ENCODE assay signal across 12 mouse cellular contexts in the genomic region with DNA sequence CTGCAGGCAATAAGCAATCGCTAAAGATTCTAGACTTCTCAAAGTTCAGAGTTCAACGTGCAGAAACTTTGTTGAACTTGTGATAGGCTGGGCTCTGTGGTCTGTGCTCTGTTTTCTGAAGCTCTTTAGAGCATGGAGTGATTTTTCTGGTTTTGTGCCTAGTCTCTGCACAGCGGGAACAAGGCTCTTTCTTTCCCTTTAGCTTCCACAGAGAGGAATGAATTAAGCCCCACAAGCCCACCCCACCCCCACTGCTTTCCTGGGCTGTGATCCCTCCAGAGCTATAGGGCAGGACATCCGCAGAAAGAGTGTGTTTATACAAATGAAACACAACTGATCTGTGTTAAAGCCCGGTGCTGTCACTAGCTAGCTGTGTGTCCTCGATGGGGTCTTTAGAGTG.
A peak's percentile ranks its signal among the peaks of the same experiment; 100 is the strongest.
DNase-seq lines count a peak whose midpoint lies in the region; ATAC-seq and TF ChIP-seq lines count a peak whose summit lies in the region.
"Had no signal": no experiment of that assay in that cellular context is flagged by ENCODE, and none has a peak within 500 bp of the region (broad histone marks: within the 10 kb centered on the region; RNA-seq: fewer than 3 reads in every experiment).

No protein-coding gene starts in this region.

- no peak overlapping the region for H3K4me2 ChIP-seq in forebrain, embryonic 14.5 days (ENCODE audit: low read length)
- H3K4me2 ChIP-seq in forebrain, embryonic 11.5 days (ENCODE audit: low read depth, low read length, severe bottlenecking), result no peak overlapping the region
- no peak overlapping the region for H3K4me2 ChIP-seq in embryonic facial prominence, embryonic 14.5 days (ENCODE audit: low read depth, low read length)
- no peak overlapping the region for H3K4me2 ChIP-seq in midbrain, embryonic 11.5 days

- TF ChIP-seq CTCF in brain, embryonic 14.5 days (IDR thresholded peaks at IDR 0.05; ENCODE audit: borderline replicate concordance, extremely low read depth, insufficient read depth, insufficient read length), result no peak

- no peak for TF ChIP-seq POLR2A in brain, embryonic 14.5 days (IDR thresholded peaks at IDR 0.05; ENCODE audit: borderline replicate concordance, extremely low read depth, insufficient read depth, insufficient read length, poor library complexity, severe bottlenecking)

- H3K9ac ChIP-seq in forebrain, embryonic 14.5 days (ENCODE audit: low read length), result no peak overlapping the region
- no peak overlapping the region for H3K9ac ChIP-seq in forebrain, embryonic 11.5 days (ENCODE audit: low read length)
- no peak overlapping the region for H3K9ac ChIP-seq in embryonic facial prominence, embryonic 14.5 days (ENCODE audit: low read depth, low read length)
- no peak overlapping the region for H3K9ac ChIP-seq in midbrain, embryonic 11.5 days (ENCODE audit: low read length)

- DNase-seq in forebrain, embryonic 14.5 days (ENCODE audit: low spot score), result peak; percentile 46
- no peak for DNase-seq in forebrain, embryonic 11.5 days (ENCODE audit: low spot score)
- DNase-seq in brain, embryonic 14.5 days (ENCODE audit: low read depth), result peak; percentile 73
- peak; percentile 62 for DNase-seq in embryonic facial prominence, embryonic 14.5 days (ENCODE audit: low spot score)
- DNase-seq in midbrain, embryonic 11.5 days (ENCODE audit: low spot score, missing footprints), result peak; percentile 88
- no peak for DNase-seq in adrenal gland, adult 2 months
- DNase-seq in thymus, adult 18-20 months, result no peak
- DNase-seq: cerebellum, adult 11 months; heart, postnatal 10 days; lung, postnatal 4 days; thymus, postnatal 14 days had no signal

- no peak overlapping the region for H3K27ac ChIP-seq in forebrain, embryonic 14.5 days (ENCODE audit: low read depth, low read length)
- no peak overlapping the region for H3K27ac ChIP-seq in forebrain, embryonic 11.5 days (ENCODE audit: low read depth, low read length)
- H3K27ac ChIP-seq in embryonic facial prominence, embryonic 14.5 days (replicated peaks; ENCODE audit: low read depth, low read length), result peak overlapping the region; percentile 9; the same call in 1 of the 2 replicates
- no peak overlapping the region for H3K27ac ChIP-seq in midbrain, embryonic 11.5 days (ENCODE audit: low read depth, low read length)
- H3K27ac ChIP-seq: left cerebral cortex, adult 2 months had no signal

- H3K9me3 ChIP-seq in forebrain, embryonic 14.5 days (replicated peaks; ENCODE audit: control insufficient read depth, low read length), result no peaks in the 10 kb centered on the region; the same call in 1 of the 2 replicates
- H3K9me3 ChIP-seq in forebrain, embryonic 11.5 days (ENCODE audit: control insufficient read depth, low read length), result no peaks in the 10 kb centered on the region
- H3K9me3 ChIP-seq in embryonic facial prominence, embryonic 14.5 days (ENCODE audit: control insufficient read depth, low read length), result no peaks in the 10 kb centered on the region
- no peaks in the 10 kb centered on the region for H3K9me3 ChIP-seq in midbrain, embryonic 11.5 days (ENCODE audit: control insufficient read depth, low read length)

- 19% methylated on average over 6 of the region's 6 CpGs for WGBS in forebrain, embryonic 14.5 days
- WGBS in forebrain, embryonic 11.5 days, result 34% methylated on average over 6 of the region's 6 CpGs
- 29% methylated on average over 6 of the region's 6 CpGs for WGBS in embryonic facial prominence, embryonic 14.5 days
- 38% methylated on average over 6 of the region's 6 CpGs for WGBS in midbrain, embryonic 11.5 days

- H3K36me3 ChIP-seq in forebrain, embryonic 14.5 days (ENCODE audit: control insufficient read depth, insufficient read depth, low read length), result no peaks in the 10 kb centered on the region
- no peaks in the 10 kb centered on the region for H3K36me3 ChIP-seq in forebrain, embryonic 11.5 days (ENCODE audit: control insufficient read depth, insufficient read depth, low read length)
- no peaks in the 10 kb centered on the region for H3K36me3 ChIP-seq in embryonic facial prominence, embryonic 14.5 days (ENCODE audit: control insufficient read depth, insufficient read depth, low read length)
- no peaks in the 10 kb centered on the region for H3K36me3 ChIP-seq in midbrain, embryonic 11.5 days (ENCODE audit: control insufficient read depth, insufficient read depth, low read length)

- 0 out of 2 replicates have a peak, but pooled peaks cover 2% of the 10 kb centered on the region for H3K4me1 ChIP-seq in forebrain, embryonic 14.5 days (ENCODE audit: control insufficient read depth, insufficient read depth, low read length)
- peaks cover 6% of the 10 kb centered on the region for H3K4me1 ChIP-seq in forebrain, embryonic 11.5 days (replicated peaks; ENCODE audit: control insufficient read depth, insufficient read depth, low read length)
- peaks cover 12% of the 10 kb centered on the region for H3K4me1 ChIP-seq in embryonic facial prominence, embryonic 14.5 days (ENCODE audit: control insufficient read depth, insufficient read depth, low read length)
- H3K4me1 ChIP-seq in midbrain, embryonic 11.5 days (ENCODE audit: control insufficient read depth, insufficient read depth, low read length), result peaks cover 8% of the 10 kb centered on the region; the same call in 1 of the 2 replicates

- no peak overlapping the region for H3K4me3 ChIP-seq in forebrain, embryonic 14.5 days (ENCODE audit: low read depth, low read length)
- no peak overlapping the region for H3K4me3 ChIP-seq in forebrain, embryonic 11.5 days (ENCODE audit: low read depth, low read length)
- H3K4me3 ChIP-seq in embryonic facial prominence, embryonic 14.5 days (ENCODE audit: low read depth, low read length), result no peak overlapping the region
- H3K4me3 ChIP-seq in midbrain, embryonic 11.5 days (ENCODE audit: low read depth, low read length), result no peak overlapping the region
- H3K4me3 ChIP-seq: left cerebral cortex, adult 2 months had no signal

- ATAC-seq in forebrain, embryonic 14.5 days, result no peak
- ATAC-seq in forebrain, embryonic 11.5 days (replicated peaks; ENCODE audit: low FRiP score), result no peak
- no peak; the same call in 1 of the 2 replicates for ATAC-seq in embryonic facial prominence, embryonic 14.5 days (ENCODE audit: low read depth)
- no peak for ATAC-seq in midbrain, embryonic 11.5 days (ENCODE audit: low FRiP score)

- no peaks in the 10 kb centered on the region for H3K27me3 ChIP-seq in forebrain, embryonic 14.5 days (replicated peaks; ENCODE audit: control insufficient read depth, insufficient read depth, low read length)
- no peaks in the 10 kb centered on the region for H3K27me3 ChIP-seq in forebrain, embryonic 11.5 days (ENCODE audit: control insufficient read depth, insufficient read depth, low read length)
- no peaks in the 10 kb centered on the region for H3K27me3 ChIP-seq in embryonic facial prominence, embryonic 14.5 days (replicated peaks; ENCODE audit: control insufficient read depth, insufficient read depth, low read length)
- H3K27me3 ChIP-seq in midbrain, embryonic 11.5 days (ENCODE audit: control insufficient read depth, insufficient read depth, low read length), result no peaks in the 10 kb centered on the region

Comparison
In these comparisons a context has a peak if more than half of its experiments do, and no peak if none do; other contexts are left out.
1. DNase-seq: peak in forebrain, embryonic 14.5 days (single experiment), brain, embryonic 14.5 days (single experiment), embryonic facial prominence, embryonic 14.5 days (single experiment) and midbrain, embryonic 11.5 days (single experiment); none in forebrain, embryonic 11.5 days (single experiment), adrenal gland, adult 2 months (single experiment) and thymus, adult 18-20 months (0 of 2).